Mouse (Mus musculus) limb, embryonic 13.5 days (tissue): ENCODE data around the gene Nme2. TPM values are rescaled to one million over a fixed set of nuclear protein-coding genes. Genes with fewer than 3 reads are reported as not detected.

Experiments used
- ATAC-seq: fragments of 200-750 bp; cut with Nextera tagmentation; 2 replicates; pipeline ENCODE4 v1.8.0; 2017; ENCODE audit warnings: low read depth, moderate number of reproducible peaks, moderate TSS enrichment; ENCODE audit not compliant: low FRiP score
- H3K27ac ChIP-seq: fragments of 300-500 bp; sonication (generic); 2 replicates; pipeline ENCODE4 v1.5.1; 2015; ENCODE audit warnings: inconsistent platforms, mild to moderate bottlenecking, moderate library complexity
- H3K27me3 ChIP-seq: fragments of 300-500 bp; sonication (generic); 2 replicates; pipeline ENCODE4 v1.6.1; 2015; ENCODE audit warnings: mild to moderate bottlenecking, inconsistent platforms
- H3K36me3 ChIP-seq: fragments of 300-500 bp; sonication (generic); 2 replicates; pipeline ENCODE4 v1.6.1; 2015; ENCODE audit warnings: inconsistent platforms, mild to moderate bottlenecking, moderate library complexity
- H3K4me1 ChIP-seq: fragments of 300-500 bp; sonication (generic); 2 replicates; pipeline ENCODE4 v1.6.1; 2015; ENCODE audit warnings: inconsistent platforms
- H3K4me2 ChIP-seq: fragments of 300-500 bp; sonication (generic); replicated peaks from 2 replicates; pipeline ENCODE4 v1.6.1; 2015; ENCODE audit warnings: inconsistent platforms, mild to moderate bottlenecking, moderate library complexity
- H3K4me3 ChIP-seq: fragments of 300-500 bp; sonication (generic); 2 replicates; pipeline ENCODE4 v1.5.1; 2015; ENCODE audit warnings: moderate library complexity, mild to moderate bottlenecking, inconsistent platforms
- H3K9ac ChIP-seq: fragments of 300-500 bp; sonication (generic); 2 replicates; pipeline ENCODE4 v1.6.1; 2015; ENCODE audit warnings: mild to moderate bottlenecking, inconsistent platforms
- H3K9me3 ChIP-seq: fragments of 300-500 bp; sonication (generic); 2 replicates; pipeline ENCODE4 v1.6.1; 2016; ENCODE audit warnings: inconsistent platforms
- WGBS: fragments of 180-500 bp; shearing (Covaris S2); methylation state at CpG from one replicate; pipeline ENCODE4 v1.1.7; 2015; 5-methylcytosine and 5-hydroxymethylcytosine counted together
- polyA plus RNA-seq: library from polyadenylated mRNA; unstranded; fragments of >200 nt; fragmentation: Nextera tagmentation; extraction: Ambion mirVana; gene quantifications from 2 replicates; pipeline ENCODE4 v1.2.1, GENCODE M21; 2015

Gene Nme2
- 289 and 307 TPM in 2 replicates for polyA plus RNA-seq

- peak; percentile 8; the same call in 1 of the 2 replicates for ATAC-seq
- peaks cover 34% of the 10 kb centered on the region for H3K4me1 ChIP-seq
Measured at GRCm38 (mm10) chr11:93956159-93956558, at the start of gene Nme2. Gene Nme2, minus strand, starts transcription at chr11:93956259.

GRCm38 (mm10) chr11:94003346-94003745 is 47.3 kb upstream of the Nme2 start:
- H3K27me3 ChIP-seq: no peaks in the 10 kb centered on the region
- no peak overlapping the region for H3K4me2 ChIP-seq
- peaks cover 8% of the 10 kb centered on the region for H3K4me1 ChIP-seq
- H3K4me3 ChIP-seq: no peak overlapping the region
- WGBS: 99% methylated on average over 2 of the region's 2 CpGs
- no peaks in the 10 kb centered on the region; the same call in 1 of the 2 replicates for H3K36me3 ChIP-seq
- no peak overlapping the region for H3K27ac ChIP-seq
- no peak for ATAC-seq
- H3K9ac ChIP-seq: no peak overlapping the region
- no peaks in the 10 kb centered on the region for H3K9me3 ChIP-seq

More at GRCm38 (mm10) chr11:93956159-93956558, at the start of gene Nme2:
- WGBS: 3% methylated on average over 6 of the region's 6 CpGs
- Histone ChIP-seq H3K9me3 (no peaks in the 10 kb centered on the region), H3K27ac (peak within 1 kb of the TSS; percentile 91), H3K36me3 (peaks cover 64% of the 10 kb centered on the region), H3K4me3 (peak within 1 kb of the TSS; percentile 75), H3K9ac (peak within 1 kb of the TSS; percentile 81), H3K4me2 (peak within 1 kb of the TSS; percentile 92), H3K27me3 (no peaks in the 10 kb centered on the region)

- Histone ChIP-seq H3K36me3 (no peaks in the 10 kb centered on the region; the same call in 1 of the 2 replicates), H3K9me3 (no peaks in the 10 kb centered on the region), H3K4me1 (peaks cover 28% of the 10 kb centered on the region), H3K9ac (no peak overlapping the region), H3K27ac (no peak overlapping the region), H3K27me3 (no peaks in the 10 kb centered on the region), H3K4me2 (no peak overlapping the region), H3K4me3 (no peak overlapping the region)
- ATAC-seq: no peak
Measured at GRCm38 (mm10) chr11:93999276-93999675, 43.2 kb upstream of the Nme2 start.

GRCm38 (mm10) chr11:93997141-93997775 is 41.2 kb upstream of the Nme2 start:
- no peak for ATAC-seq
- Histone ChIP-seq H3K4me1 (peaks cover 28% of the 10 kb centered on the region), H3K27me3 (no peaks in the 10 kb centered on the region), H3K4me2 (peak overlapping the region; percentile 77), H3K36me3 (no peaks in the 10 kb centered on the region), H3K27ac (no peak overlapping the region), H3K9me3 (no peaks in the 10 kb centered on the region), H3K9ac (peak overlapping the region; percentile 88), H3K4me3 (peak overlapping the region; percentile 97)
- WGBS: 33% methylated on average over 13 of the region's 13 CpGs

- ATAC-seq: peak; percentile 39
- no peaks in the 10 kb centered on the region for H3K27me3 ChIP-seq
- H3K36me3 ChIP-seq: no peaks in the 10 kb centered on the region
- peak overlapping the region; percentile 88 for H3K9ac ChIP-seq
- H3K27ac ChIP-seq: peak overlapping the region; percentile 93
- H3K9me3 ChIP-seq: no peaks in the 10 kb centered on the region
- H3K4me1 ChIP-seq: peaks cover 28% of the 10 kb centered on the region
- H3K4me2 ChIP-seq: peak overlapping the region; percentile 77
- under 1% methylated on average over 58 of the region's 58 CpGs for WGBS
- H3K4me3 ChIP-seq: peak overlapping the region; percentile 97
Measured at GRCm38 (mm10) chr11:93996306-93997140, 40.5 kb upstream of the Nme2 start.

GRCm38 (mm10) chr11:93995720-93996305 is 39.8 kb upstream of the Nme2 start, which contains the start of gene Spag9:
Gene Spag9, plus strand, starts transcription at chr11:93996091.
- ATAC-seq: peak; percentile 91
- WGBS: under 1% methylated on average over 69 of the region's 70 CpGs
- Histone ChIP-seq H3K27ac (peak within 1 kb of the TSS; percentile 93), H3K4me2 (peak within 1 kb of the TSS; percentile 77), H3K9me3 (no peaks in the 10 kb centered on the region), H3K4me3 (peak within 1 kb of the TSS; percentile 97), H3K27me3 (no peaks in the 10 kb centered on the region), H3K9ac (peak within 1 kb of the TSS; percentile 88), H3K4me1 (peaks cover 28% of the 10 kb centered on the region), H3K36me3 (no peaks in the 10 kb centered on the region)

GRCm38 (mm10) chr11:93995111-93995719 is 39.2 kb upstream of the Nme2 start:
- WGBS: 10% methylated on average over 15 of the region's 15 CpGs
- ATAC-seq: peak; percentile 21
- H3K36me3 ChIP-seq: no peaks in the 10 kb centered on the region

GRCm38 (mm10) chr11:93994531-93994930 is 38.5 kb upstream of the Nme2 start:
- ATAC-seq: no peak
- WGBS: 68% methylated on average over 5 of the region's 5 CpGs
- Histone ChIP-seq H3K4me3 (peak overlapping the region; percentile 97), H3K27ac (peak overlapping the region; percentile 93; the same call in 1 of the 2 replicates), H3K4me2 (peak overlapping the region; percentile 77), H3K4me1 (peaks cover 28% of the 10 kb centered on the region), H3K27me3 (no peaks in the 10 kb centered on the region), H3K9ac (0 out of 2 replicates have a peak overlapping the region, but pooled peaks have one; percentile 77), H3K36me3 (no peaks in the 10 kb centered on the region), H3K9me3 (no peaks in the 10 kb centered on the region)

More at GRCm38 (mm10) chr11:93995111-93995719, 39.2 kb upstream of the Nme2 start:
- Histone ChIP-seq H3K4me1 (peaks cover 28% of the 10 kb centered on the region), H3K4me3 (peak overlapping the region; percentile 97), H3K27ac (peak overlapping the region; percentile 93), H3K4me2 (peak overlapping the region; percentile 77), H3K9ac (peak overlapping the region; percentile 77), H3K27me3 (no peaks in the 10 kb centered on the region), H3K9me3 (no peaks in the 10 kb centered on the region)

- Histone ChIP-seq H3K4me3 (no peak overlapping the region), H3K27ac (no peak overlapping the region), H3K9ac (no peak overlapping the region), H3K9me3 (no peaks in the 10 kb centered on the region), H3K36me3 (no peaks in the 10 kb centered on the region), H3K4me1 (no peaks in the 10 kb centered on the region), H3K4me2 (no peak overlapping the region), H3K27me3 (no peaks in the 10 kb centered on the region)
- WGBS: 66% methylated on average over 12 of the region's 12 CpGs
- ATAC-seq: no peak
Measured at GRCm38 (mm10) chr11:93988328-93989062, 32.4 kb upstream of the Nme2 start.

GRCm38 (mm10) chr11:93987625-93988327 is 31.7 kb upstream of the Nme2 start:
- Histone ChIP-seq H3K4me1 (no peaks in the 10 kb centered on the region), H3K27me3 (no peaks in the 10 kb centered on the region), H3K36me3 (no peaks in the 10 kb centered on the region), H3K9ac (no peak overlapping the region), H3K4me3 (no peak overlapping the region), H3K4me2 (no peak overlapping the region), H3K27ac (no peak overlapping the region), H3K9me3 (no peaks in the 10 kb centered on the region)
- 70% methylated on average over 8 of the region's 8 CpGs for WGBS
- no peak for ATAC-seq

GRCm38 (mm10) chr11:93987026-93987425 is 31.0 kb upstream of the Nme2 start:
- Histone ChIP-seq H3K9me3 (no peaks in the 10 kb centered on the region), H3K4me1 (no peaks in the 10 kb centered on the region), H3K27me3 (no peaks in the 10 kb centered on the region), H3K4me3 (no peak overlapping the region), H3K36me3 (no peaks in the 10 kb centered on the region), H3K4me2 (no peak overlapping the region), H3K27ac (no peak overlapping the region), H3K9ac (no peak overlapping the region)
- ATAC-seq: no peak
- WGBS: 82% methylated on average over 4 of the region's 4 CpGs
